Mouse (Mus musculus) myocyte (in vitro differentiated cells): Measurements from ENCODE around the gene Rad18.

Experiments
- MYOG ChIP-seq, 3 experiments: IDR thresholded peaks; one replicate each; pipeline ENCODE4 v1.6.1; 2011; ENCODE audit warnings: control low read depth in 2 of 3, low read depth in 2 of 3, mild to moderate bottlenecking in 2 of 3; ENCODE audit not compliant: insufficient read length in 2 of 3, control insufficient read depth in 1 of 3, insufficient read depth in 1 of 3
- POLR2A ChIP-seq: IDR thresholded peaks from one replicate; pipeline ENCODE4 v1.6.1; 2011; ENCODE audit warnings: low read depth, mild to moderate bottlenecking, control low read depth, moderate library complexity; ENCODE audit not compliant: insufficient read length
- TCF12 ChIP-seq: IDR thresholded peaks from one replicate; pipeline ENCODE4 v1.6.1; 2011; ENCODE audit warnings: mild to moderate bottlenecking, control low read depth; ENCODE audit not compliant: poor library complexity, insufficient read depth, severe bottlenecking
- USF1 ChIP-seq: IDR thresholded peaks from one replicate; pipeline ENCODE4 v1.6.1; 2011; ENCODE audit warnings: low read depth, mild to moderate bottlenecking, control low read depth, moderate library complexity

DNA sequence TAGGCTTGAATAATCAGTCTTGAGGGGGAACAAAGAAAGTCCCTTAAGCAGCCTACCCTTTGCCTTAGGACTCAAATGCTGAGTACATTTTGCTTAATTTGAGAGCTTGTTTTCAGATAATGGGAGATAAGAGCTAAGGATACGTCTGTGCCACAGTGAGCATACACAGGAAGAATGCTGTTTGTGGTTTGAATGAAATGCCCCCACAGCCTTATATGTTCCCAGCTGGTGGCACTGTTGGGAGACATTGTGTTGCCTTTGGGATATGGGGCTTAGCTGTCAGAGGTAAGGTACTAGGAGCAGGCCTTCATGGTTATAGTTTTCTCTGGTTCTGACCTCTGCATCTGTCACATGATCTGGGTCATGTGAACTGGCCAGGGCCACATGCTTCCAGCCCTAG lies 108.6 kb downstream of the Rad18 start:
- TF ChIP-seq TCF12 (no peak), POLR2A (no peak), USF1 (no peak), MYOG (IDR thresholded peaks at IDR 0.05; ENCODE audit: control insufficient read depth in 1 of 3, insufficient read depth in 1 of 3, insufficient read length in 2 of 3, low read depth in 2 of 3) (no peak)
